Mouse (Mus musculus) cerebellum, adult 2 months (tissue): ENCODE measurements at regions not wholly inside any gene's neighbourhood (a gene's known extent, or its start where the extent isn't known, plus 50 kb on each side); places are given as distances from the start of the nearest gene placed in this dataset.

Experiments
- DNase-seq, 2 experiments: peaks; one replicate each; pipeline ENCODE4 v3.0.0; 2021
- H3K27ac ChIP-seq: fragments of 200-500 bp; 2 replicates; pipeline ENCODE4 v1.5.1; 2012; ENCODE audit warnings: low read length, control low read depth, inconsistent platforms; ENCODE audit not compliant: insufficient read depth
- H3K27me3 ChIP-seq: fragments of 200-500 bp; 2 replicates; pipeline ENCODE4 v1.6.1; 2012; ENCODE audit warnings: inconsistent platforms, mild to moderate bottlenecking, low read length, moderate library complexity; ENCODE audit not compliant: control insufficient read depth, insufficient read depth
- H3K4me1 ChIP-seq: fragments of 200-500 bp; 2 replicates; pipeline ENCODE4 v1.6.1; 2011; ENCODE audit warnings: low read length; ENCODE audit not compliant: control insufficient read depth, insufficient read depth
- H3K4me3 ChIP-seq: fragments of 200-500 bp; replicated peaks from 2 replicates; pipeline ENCODE3; 2011; ENCODE audit warnings: mild to moderate bottlenecking, low read depth, low read length, control low read depth; ENCODE audit not compliant: insufficient read depth
- CTCF ChIP-seq: fragments of 200-500 bp; IDR thresholded peaks from 2 replicates; pipeline ENCODE4 v1.5.1; 2011; ENCODE audit warnings: low read depth, mild to moderate bottlenecking, control low read depth, low read length, moderate library complexity, borderline replicate concordance; ENCODE audit not compliant: insufficient read depth
- POLR2A ChIP-seq: fragments of 200-500 bp; IDR thresholded peaks from 2 replicates; pipeline ENCODE4 v1.6.1; 2011; ENCODE audit warnings: low read length, control low read depth, borderline replicate concordance; ENCODE audit not compliant: insufficient read depth
- WGBS: fragments of 180-500 bp; shearing (Covaris S2); methylation state at CpG from one replicate; pipeline ENCODE4 v1.1.7; 2018; 5-methylcytosine and 5-hydroxymethylcytosine counted together

- H3K4me1 ChIP-seq: no peaks in the 10 kb centered on the region
- TF ChIP-seq POLR2A: no peak
- no peak for TF ChIP-seq CTCF
- DNase-seq: no peak
- no peak overlapping the region for H3K27ac ChIP-seq
- H3K4me3 ChIP-seq: no peak overlapping the region
- 90% methylated on average over 3 of the region's 3 CpGs for WGBS
- no peaks in the 10 kb centered on the region for H3K27me3 ChIP-seq
Measured at GRCm38 (mm10) chr12:46878164-46878563, 59.4 kb upstream of the Nova1 start.

- no peak overlapping the region for H3K27ac ChIP-seq
- H3K4me1 ChIP-seq: no peaks in the 10 kb centered on the region
- H3K27me3 ChIP-seq: no peaks in the 10 kb centered on the region
- H3K4me3 ChIP-seq: no peak overlapping the region
- 8% methylated on average over 2 of the region's 2 CpGs for WGBS
- TF ChIP-seq CTCF (no peak), POLR2A (no peak)
- peak in 1 of 2 experiments; percentile 1 for DNase-seq
Measured at GRCm38 (mm10) chr12:46870130-46870529, 51.4 kb upstream of the Nova1 start.
